Mouse (Mus musculus): ENCODE data around the gene Olfr1416.

Olfr1416 gene

GRCm38 (mm10) chr1:92431420-92431819, 53.5 kb downstream of the Olfr1416 start:
- DNase-seq, result no peak

- DNase-seq, result no peak
These were observed 53.9 kb downstream of the Olfr1416 start for GRCm38 (mm10) chr1:92430991-92431390.
